Mouse (Mus musculus) small intestine, adult 2 months (tissue): ENCODE data around the gene Rpl36a-ps1.

ENCODE experiments used
- CTCF ChIP-seq: fragments of 200-500 bp; IDR thresholded peaks from 2 replicates; pipeline ENCODE4 v1.5.1; 2012; ENCODE audit warnings: low read depth, mild to moderate bottlenecking, control low read depth, inconsistent platforms, low read length, moderate library complexity, mixed read lengths; ENCODE audit not compliant: insufficient replicate concordance, insufficient read length; ENCODE audit errors: extremely low read depth
- POLR2A ChIP-seq: fragments of 200-500 bp; IDR thresholded peaks from 2 replicates; pipeline ENCODE4 v1.6.1; 2012; ENCODE audit warnings: low read depth, mild to moderate bottlenecking, control low read depth, inconsistent platforms, low read length, moderate library complexity

- TF ChIP-seq CTCF = no peak
- TF ChIP-seq POLR2A = no peak
Measured at GRCm38 (mm10) chr14:98992482-98992881, 1.6 kb downstream of the Rpl36a-ps1 start.
